Comparison of ENCODE assay signal across 18 mouse cellular contexts in the genomic region with DNA sequence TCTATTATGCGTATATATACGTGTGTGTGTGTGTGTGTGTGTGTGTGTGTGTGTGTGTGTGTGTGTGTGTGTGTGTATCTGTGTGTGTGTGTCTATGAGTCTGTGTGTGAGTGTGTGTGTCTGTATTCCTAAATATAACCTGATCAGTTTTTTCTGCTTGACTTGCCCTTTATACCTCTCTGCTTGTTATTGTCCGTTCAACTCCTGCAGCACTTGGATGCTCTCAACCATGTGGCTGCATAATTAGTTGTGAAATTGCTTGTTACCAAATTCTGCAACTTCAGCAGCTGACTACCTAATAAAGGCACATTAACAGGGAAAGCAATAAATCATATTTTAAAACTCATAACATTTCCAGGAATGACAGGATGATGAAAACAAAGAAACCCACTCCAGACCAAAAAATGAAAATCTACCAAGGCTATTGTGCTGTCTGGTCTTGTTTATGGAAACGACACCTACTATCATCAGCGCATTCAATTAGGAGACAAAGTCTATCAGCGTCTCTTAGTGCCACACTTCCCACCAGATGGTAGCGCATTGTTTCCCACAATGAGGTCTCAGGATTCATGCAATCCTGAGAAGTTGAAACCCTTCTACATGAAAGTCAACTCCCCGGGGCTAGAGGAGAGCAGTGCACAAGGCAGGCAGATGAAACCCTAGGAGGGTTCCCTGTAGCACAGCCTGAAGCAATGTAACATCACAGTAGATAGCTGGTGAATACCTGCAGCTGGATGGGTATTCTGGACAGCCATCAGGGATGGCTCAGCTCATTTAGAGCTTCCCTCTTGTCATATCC.
DNase-seq lines count a peak whose midpoint lies in the region; ATAC-seq and TF ChIP-seq lines count a peak whose summit lies in the region.
"Had no signal": no experiment of that assay in that cellular context is flagged by ENCODE, and none has a peak within 500 bp of the region (broad histone marks: within the 10 kb centered on the region; RNA-seq: fewer than 3 reads in every experiment).

No protein-coding gene starts in this region.

- no peak overlapping the region for H3K9ac ChIP-seq in forebrain, postnatal 0 days
- no peak overlapping the region for H3K9ac ChIP-seq in midbrain, embryonic 12.5 days (replicated peaks)
- no peak overlapping the region for H3K9ac ChIP-seq in neural tube, embryonic 15.5 days (replicated peaks)
- H3K9ac ChIP-seq: lung, embryonic 14.5 days had no signal

- H3K27me3 ChIP-seq in forebrain, postnatal 0 days (ENCODE audit: insufficient read depth, low read length) = no peaks in the 10 kb centered on the region
- no peaks in the 10 kb centered on the region for H3K27me3 ChIP-seq in midbrain, embryonic 12.5 days
- H3K27me3 ChIP-seq in neural tube, embryonic 15.5 days (replicated peaks) = no peaks in the 10 kb centered on the region
- H3K27me3 ChIP-seq: CH12.LX had no signal

- 47% methylated on average over 8 of the region's 8 CpGs for WGBS in forebrain, postnatal 0 days
- 65% methylated on average over 8 of the region's 8 CpGs for WGBS in midbrain, embryonic 12.5 days
- WGBS in neural tube, embryonic 15.5 days = 53% methylated on average over 8 of the region's 8 CpGs

- H3K4me2 ChIP-seq in forebrain, postnatal 0 days (ENCODE audit: low read depth) = no peak overlapping the region
- no peak overlapping the region for H3K4me2 ChIP-seq in midbrain, embryonic 12.5 days (replicated peaks)
- no peak overlapping the region for H3K4me2 ChIP-seq in neural tube, embryonic 15.5 days
- H3K4me2 ChIP-seq: liver, embryonic 11.5 days; lung, embryonic 14.5 days had no signal

- H3K9me3 ChIP-seq in forebrain, postnatal 0 days (ENCODE audit: low read length) = no peaks in the 10 kb centered on the region
- no peaks in the 10 kb centered on the region for H3K9me3 ChIP-seq in midbrain, embryonic 12.5 days
- H3K9me3 ChIP-seq in neural tube, embryonic 15.5 days (replicated peaks) = no peaks in the 10 kb centered on the region

- peak; percentile 45; the same call in 1 of the 2 replicates for ATAC-seq in cerebellum, adult (ENCODE audit: insufficient number of reproducible peaks, low FRiP score, low TSS enrichment)
- ATAC-seq in forebrain, postnatal 0 days = peak; percentile 54; the same call in 1 of the 2 replicates
- peak; percentile 56; the same call in 1 of the 2 replicates for ATAC-seq in midbrain, embryonic 12.5 days (ENCODE audit: low FRiP score, low read depth)
- peak; percentile 46; the same call in 1 of the 2 replicates for ATAC-seq in neural tube, embryonic 15.5 days (ENCODE audit: low FRiP score)
- ATAC-seq: activated CD4-positive, CD25-positive, alpha-beta regulatory T cell, adult 4 months had no signal

- 0 out of 2 replicates have a peak overlapping the region, but pooled peaks have one; percentile 29 for H3K27ac ChIP-seq in forebrain, postnatal 0 days (ENCODE audit: low read depth, low read length)
- H3K27ac ChIP-seq in midbrain, embryonic 12.5 days (replicated peaks) = peak overlapping the region; percentile 58
- H3K27ac ChIP-seq in neural tube, embryonic 15.5 days (replicated peaks) = peak overlapping the region; percentile 54

- no peaks in the 10 kb centered on the region for H3K36me3 ChIP-seq in forebrain, postnatal 0 days (ENCODE audit: insufficient read depth)
- H3K36me3 ChIP-seq in midbrain, embryonic 12.5 days = no peaks in the 10 kb centered on the region
- H3K36me3 ChIP-seq in neural tube, embryonic 15.5 days = no peaks in the 10 kb centered on the region

- no peak for DNase-seq in cerebellum, postnatal 14 days
- DNase-seq in forebrain, postnatal 0 days = no peak
- no peak for DNase-seq in gastrocnemius, adult 8-10 months (ENCODE audit: low spot score in 2 of 2)
- DNase-seq in testis, postnatal 14 days (ENCODE audit: low spot score) = no peak
- no peak for DNase-seq in kidney, postnatal 36 days
- DNase-seq: cerebellum, adult 11 months; kidney, adult 8-10 months; layer of hippocampus, postnatal 36 days; left cerebral cortex, postnatal 4 days; lung, embryonic 14.5 days; thymus, adult 18-20 months had no signal

- no peak for TF ChIP-seq CTCF in forebrain, postnatal 0 days (IDR thresholded peaks at IDR 0.05; ENCODE audit: low read depth)

- no peak overlapping the region for H3K4me3 ChIP-seq in forebrain, postnatal 0 days (ENCODE audit: low read depth, low read length)
- no peak overlapping the region for H3K4me3 ChIP-seq in midbrain, embryonic 12.5 days
- H3K4me3 ChIP-seq in neural tube, embryonic 15.5 days (replicated peaks) = no peak overlapping the region
- H3K4me3 ChIP-seq: myocyte had no signal

- no peaks in the 10 kb centered on the region for H3K4me1 ChIP-seq in forebrain, postnatal 0 days (ENCODE audit: insufficient read depth)
- H3K4me1 ChIP-seq in midbrain, embryonic 12.5 days = peaks cover 3% of the 10 kb centered on the region; the same call in 1 of the 2 replicates
- H3K4me1 ChIP-seq in neural tube, embryonic 15.5 days = peaks cover 9% of the 10 kb centered on the region
